Mouse (Mus musculus) gonadal fat pad, adult 2 months (tissue): ENCODE data around the gene Palm2. TPM values are rescaled to one million over a fixed set of nuclear protein-coding genes. Genes with fewer than 3 reads are reported as not detected.

Experiments
- DNase-seq: peaks from one replicate; pipeline ENCODE4 v3.0.0-alpha.2; 2012; ENCODE audit warnings: low read depth
- polyA plus RNA-seq: library from polyadenylated mRNA; depleted of rRNA; stranded (reverse); fragments of >200 nt; gene quantifications from 2 replicates; pipeline ENCODE4 v1.2.3, GENCODE M21; 2012

Gene Palm2
- polyA plus RNA-seq, 1 experiment: 0.45 TPM

GRCm38 (mm10) chr4:57513241-57513933 is 79.3 kb downstream of the Palm2 start:
- DNase-seq: no peak

- DNase-seq: no peak
Observed at GRCm38 (mm10) chr4:57514003-57514937, 80.2 kb downstream of the Palm2 start.

GRCm38 (mm10) chr4:57515356-57515755 is 81.3 kb downstream of the Palm2 start:
- DNase-seq: no peak

- DNase-seq: no peak
Observed at GRCm38 (mm10) chr4:57523456-57523855, 89.4 kb downstream of the Palm2 start.

- no peak for DNase-seq
Observed at GRCm38 (mm10) chr4:57524461-57524860, 90.4 kb downstream of the Palm2 start.

- no peak for DNase-seq
Observed at GRCm38 (mm10) chr4:57525221-57526011, 91.4 kb downstream of the Palm2 start.

- no peak for DNase-seq
Observed at GRCm38 (mm10) chr4:57528296-57528695, 94.2 kb downstream of the Palm2 start.

GRCm38 (mm10) chr4:57533686-57534085 is 99.6 kb downstream of the Palm2 start:
- DNase-seq: no peak

GRCm38 (mm10) chr4:57534232-57534631 is 100.2 kb downstream of the Palm2 start:
- no peak for DNase-seq

- DNase-seq: no peak
Observed at GRCm38 (mm10) chr4:57535087-57535486, 101.0 kb downstream of the Palm2 start.

- DNase-seq: no peak
Observed at GRCm38 (mm10) chr4:57538029-57538688, 104.1 kb downstream of the Palm2 start.

GRCm38 (mm10) chr4:57543692-57544256 is 109.7 kb downstream of the Palm2 start:
- DNase-seq: no peak

GRCm38 (mm10) chr4:57547785-57548184 is 113.7 kb downstream of the Palm2 start:
- no peak for DNase-seq

- no peak for DNase-seq
Observed at GRCm38 (mm10) chr4:57550216-57550615, 116.2 kb downstream of the Palm2 start.

- no peak for DNase-seq
Observed at GRCm38 (mm10) chr4:57557102-57557501, 123.1 kb downstream of the Palm2 start.

GRCm38 (mm10) chr4:57559438-57559837 is 125.4 kb downstream of the Palm2 start:
- DNase-seq: no peak

- DNase-seq: no peak
Observed at GRCm38 (mm10) chr4:57560010-57560409, 126.0 kb downstream of the Palm2 start.

- DNase-seq: no peak
Observed at GRCm38 (mm10) chr4:57561055-57561454, 127.0 kb downstream of the Palm2 start.

GRCm38 (mm10) chr4:57565283-57565682 is 131.2 kb downstream of the Palm2 start:
- no peak for DNase-seq

- no peak for DNase-seq
Observed at GRCm38 (mm10) chr4:57565811-57566210, 131.8 kb downstream of the Palm2 start.

GRCm38 (mm10) chr4:57567666-57568206 is 133.7 kb downstream of the Palm2 start, which contains the start of gene Pakap:
TSS of gene Pakap (plus strand) at chr4:57568179.
- DNase-seq: no peak
